Mouse (Mus musculus) cerebellum, postnatal 36 days (tissue): ENCODE measurements around the gene Ugt1a6b.

ENCODE experiments used
- DNase-seq, 2 experiments: peaks; one replicate each; pipeline ENCODE4 v3.0.0; 2021 to 2022; ENCODE audit warnings: mixed read lengths in 2 of 2

Ugt1a6b gene

GRCm38 (mm10) chr1:88225741-88226140 lies 122.7 kb downstream of the Ugt1a6b start:
- no peak for DNase-seq

GRCm38 (mm10) chr1:88226670-88227379 lies 123.8 kb downstream of the Ugt1a6b start, which contains the start of gene Mroh2a:
Mroh2a (plus strand) TSS chr1:88226986.
- DNase-seq, result no peak

GRCm38 (mm10) chr1:88227482-88227881 lies 124.4 kb downstream of the Ugt1a6b start:
- DNase-seq, result no peak

- no peak for DNase-seq
Measured at GRCm38 (mm10) chr1:88228121-88228520, 125.1 kb downstream of the Ugt1a6b start.

GRCm38 (mm10) chr1:88229566-88229965 lies 126.5 kb downstream of the Ugt1a6b start:
- no peak for DNase-seq

GRCm38 (mm10) chr1:88229986-88230385 lies 126.9 kb downstream of the Ugt1a6b start:
- DNase-seq, result no peak

GRCm38 (mm10) chr1:88230421-88230820 lies 127.4 kb downstream of the Ugt1a6b start:
- DNase-seq, result no peak

GRCm38 (mm10) chr1:88230981-88231802 lies 128.1 kb downstream of the Ugt1a6b start:
- no peak for DNase-seq

GRCm38 (mm10) chr1:88231803-88232499 lies 128.9 kb downstream of the Ugt1a6b start:
- no peak for DNase-seq

GRCm38 (mm10) chr1:88232664-88233380 lies 129.8 kb downstream of the Ugt1a6b start:
- no peak for DNase-seq

GRCm38 (mm10) chr1:88233421-88234247 lies 130.6 kb downstream of the Ugt1a6b start:
- DNase-seq, result no peak

GRCm38 (mm10) chr1:88234248-88234610 lies 131.2 kb downstream of the Ugt1a6b start:
- no peak for DNase-seq

GRCm38 (mm10) chr1:88234646-88235045 lies 131.6 kb downstream of the Ugt1a6b start:
- no peak for DNase-seq

- DNase-seq, result no peak
Measured at GRCm38 (mm10) chr1:88235046-88235893, 132.2 kb downstream of the Ugt1a6b start.

- no peak for DNase-seq
Measured at GRCm38 (mm10) chr1:88235894-88236415, 132.9 kb downstream of the Ugt1a6b start.

GRCm38 (mm10) chr1:88237311-88237710 lies 134.3 kb downstream of the Ugt1a6b start:
- no peak for DNase-seq

- no peak for DNase-seq
Measured at GRCm38 (mm10) chr1:88238771-88239170, 135.7 kb downstream of the Ugt1a6b start.

GRCm38 (mm10) chr1:88240072-88240471 lies 137.0 kb downstream of the Ugt1a6b start:
- DNase-seq, result no peak

- no peak for DNase-seq
Measured at GRCm38 (mm10) chr1:88240579-88240978, 137.5 kb downstream of the Ugt1a6b start.

GRCm38 (mm10) chr1:88243861-88244260 lies 140.8 kb downstream of the Ugt1a6b start:
- DNase-seq, result no peak

- DNase-seq, result no peak
Measured at GRCm38 (mm10) chr1:88245881-88246280, 142.8 kb downstream of the Ugt1a6b start.
